Mouse (Mus musculus): ENCODE results near the gene Cutal. TPM values are rescaled to one million over a fixed set of nuclear protein-coding genes. Genes with fewer than 3 reads are reported as not detected.
"Not testable (repeated sequence)": the region's sequence is repeated elsewhere in the genome, so short reads cannot be mapped to it uniquely, and the experiment has no call there.

The Cutal gene
- under 1 TPM; 0.20 to 0.31 (median 0.22) TPM for total RNA-seq (2022)

DNA sequence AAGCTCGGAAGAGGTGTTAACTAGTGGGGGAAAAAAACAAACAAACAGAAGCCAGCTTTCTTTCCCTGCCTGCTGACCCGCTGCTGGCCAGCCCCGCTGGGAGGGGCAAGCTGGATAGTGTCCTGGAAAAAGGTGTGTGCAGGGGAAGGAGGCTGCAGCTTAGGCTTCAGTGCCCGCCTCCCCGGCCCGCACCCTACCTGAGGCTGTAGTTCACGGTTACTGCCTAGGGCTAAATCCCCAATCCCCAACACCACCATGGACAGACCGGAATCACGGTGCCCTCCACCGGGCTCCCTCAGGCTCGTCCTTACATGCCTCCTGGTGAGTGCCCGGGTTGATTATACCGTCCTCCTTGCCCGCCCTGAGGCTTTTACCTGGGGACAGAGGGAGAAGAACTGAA is at the start of gene Cutal:
TSS of gene Cutal (plus strand) at position 126 of the 400 bp plus-strand sequence.
- DNase-seq (ENCODE audit: low spot score in 2 of 2): no peak

DNA sequence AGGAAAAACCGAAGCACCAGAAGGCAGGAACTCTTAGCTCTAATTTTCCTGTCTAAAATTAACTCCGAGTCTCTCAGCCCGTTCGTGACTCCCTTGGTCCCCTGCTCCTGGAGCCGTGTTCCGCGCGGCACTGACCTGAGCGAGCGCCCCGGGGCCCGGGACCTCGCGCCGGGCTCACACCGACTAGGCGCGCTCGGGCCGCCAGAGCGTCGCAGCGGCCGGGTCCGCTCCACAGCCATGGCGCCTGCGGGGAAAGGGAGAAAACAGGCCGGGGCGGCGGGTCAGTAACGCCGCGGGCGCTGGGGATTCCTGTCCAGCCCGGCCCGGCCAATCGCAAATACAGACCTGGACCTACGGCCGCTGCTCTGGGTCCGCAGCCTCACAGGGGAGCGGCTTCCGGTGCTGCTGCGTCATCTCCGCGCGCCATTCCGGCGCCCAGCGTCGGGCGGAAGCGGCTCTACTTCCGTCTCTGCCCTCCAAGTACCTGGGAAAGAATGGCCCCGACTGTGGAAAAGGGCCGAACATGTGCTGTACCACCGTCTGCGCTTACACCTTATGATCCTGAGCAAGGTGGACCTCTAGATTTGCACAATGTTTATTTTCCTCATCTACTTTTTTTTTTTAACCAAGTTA is 48.3 kb upstream of the Cutal start, which contains the start of gene Fbxw2:
TSS of gene Fbxw2 (minus strand) at position 485 of the 633 bp plus-strand sequence.
- peak; percentile 74 to 79 for DNase-seq (ENCODE audit: low spot score in 2 of 2)

DNA sequence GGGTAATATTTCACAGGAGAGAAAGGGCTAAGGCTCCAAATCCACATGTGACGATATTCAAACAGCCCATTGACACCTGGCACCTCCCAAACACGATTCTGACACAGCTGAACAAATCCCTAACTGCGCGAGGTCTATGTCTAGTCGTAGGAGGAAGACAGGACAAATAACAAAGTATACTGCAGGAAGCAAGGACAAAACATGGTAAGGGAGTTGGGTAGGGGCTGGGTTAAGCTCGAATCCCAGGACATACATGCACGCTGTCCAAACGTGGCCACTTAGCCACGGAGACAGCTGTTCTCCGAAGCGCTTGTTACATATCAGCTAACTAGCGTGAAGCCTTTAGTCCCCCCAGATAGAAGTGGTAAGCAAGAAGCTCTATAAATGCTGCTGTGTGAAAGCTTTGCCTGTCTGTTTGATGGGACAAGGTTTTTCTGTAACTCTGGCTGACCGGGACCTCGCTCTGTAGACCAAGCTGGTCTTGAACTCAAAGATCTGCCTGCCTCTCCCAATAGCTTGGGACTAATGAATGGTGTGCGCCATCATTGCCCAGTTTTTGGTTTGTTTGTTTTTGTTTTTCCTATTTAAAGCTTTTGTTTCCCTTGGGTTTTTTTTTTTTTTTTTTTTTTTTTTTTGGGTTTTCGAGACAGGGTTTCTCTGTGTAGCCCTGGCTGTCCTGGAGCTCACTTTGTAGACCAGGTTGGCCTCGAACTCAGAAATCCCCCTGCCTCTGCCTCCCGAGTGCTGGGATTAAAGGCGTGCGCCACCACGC is 47.5 kb upstream of the Cutal start:
- no peak for DNase-seq (ENCODE audit: low spot score in 2 of 2)

DNA sequence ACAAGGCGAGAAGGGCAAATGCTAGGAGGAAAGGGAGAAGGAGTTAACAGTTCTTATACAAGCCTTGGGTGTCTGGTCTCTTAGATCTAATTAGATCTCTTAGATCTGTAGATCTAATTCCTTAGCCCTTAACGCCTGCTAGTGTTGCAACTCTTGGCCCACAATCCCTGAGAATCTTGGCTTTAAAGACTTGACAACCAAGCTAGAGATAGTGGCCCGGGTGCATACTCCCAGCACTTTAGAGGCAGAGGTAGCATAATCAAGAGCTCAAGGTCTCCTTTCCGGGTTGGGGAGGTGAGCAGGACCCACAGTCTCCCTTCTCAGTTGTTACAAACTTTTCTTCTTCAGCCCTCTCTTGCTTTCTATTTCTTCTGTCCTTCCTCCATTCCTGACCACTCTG is 46.6 kb upstream of the Cutal start:
- no peak for DNase-seq (ENCODE audit: low spot score in 2 of 2)

DNA sequence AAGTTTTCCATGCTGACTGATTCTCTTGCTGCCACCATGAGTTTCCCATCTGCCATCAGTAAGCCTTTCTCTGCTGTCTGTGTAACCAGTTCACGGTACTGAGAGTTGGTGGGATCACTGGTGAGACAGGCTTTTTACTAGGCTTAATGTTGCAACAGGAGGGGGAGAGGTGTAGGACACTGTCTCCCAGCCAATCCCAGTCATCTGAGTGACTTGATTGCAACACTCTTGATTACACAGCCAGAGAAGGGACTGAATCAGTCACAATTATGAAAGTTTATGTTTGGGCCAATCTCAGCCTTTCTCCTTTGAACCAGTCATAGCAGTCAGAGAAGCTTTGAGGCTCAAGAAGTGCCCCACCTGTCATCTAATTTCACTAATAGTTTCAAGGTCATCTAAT is 46.2 kb upstream of the Cutal start:
- DNase-seq (ENCODE audit: low spot score in 2 of 2): no peak

DNA sequence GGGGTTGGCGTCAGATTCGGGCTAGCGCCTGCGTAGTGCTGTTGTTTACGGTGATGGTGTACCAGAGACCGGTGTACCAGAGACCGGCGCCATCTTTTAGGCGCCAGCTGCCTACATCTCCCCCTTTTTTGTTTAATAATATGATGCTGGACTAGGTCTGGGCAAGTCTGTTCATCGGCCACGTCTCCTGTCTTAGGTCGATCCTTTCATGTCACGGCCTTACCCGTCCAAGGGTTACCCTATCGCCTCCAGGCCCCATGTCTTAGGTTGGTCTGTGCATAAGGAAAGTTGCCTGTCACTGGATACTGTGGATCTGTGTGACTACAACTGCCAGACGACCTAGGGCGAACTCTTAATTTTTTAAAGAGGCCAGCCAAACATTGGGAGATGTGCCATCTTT is 44.1 kb upstream of the Cutal start:
- DNase-seq (ENCODE audit: low spot score in 2 of 2): not testable (repeated sequence)

DNA sequence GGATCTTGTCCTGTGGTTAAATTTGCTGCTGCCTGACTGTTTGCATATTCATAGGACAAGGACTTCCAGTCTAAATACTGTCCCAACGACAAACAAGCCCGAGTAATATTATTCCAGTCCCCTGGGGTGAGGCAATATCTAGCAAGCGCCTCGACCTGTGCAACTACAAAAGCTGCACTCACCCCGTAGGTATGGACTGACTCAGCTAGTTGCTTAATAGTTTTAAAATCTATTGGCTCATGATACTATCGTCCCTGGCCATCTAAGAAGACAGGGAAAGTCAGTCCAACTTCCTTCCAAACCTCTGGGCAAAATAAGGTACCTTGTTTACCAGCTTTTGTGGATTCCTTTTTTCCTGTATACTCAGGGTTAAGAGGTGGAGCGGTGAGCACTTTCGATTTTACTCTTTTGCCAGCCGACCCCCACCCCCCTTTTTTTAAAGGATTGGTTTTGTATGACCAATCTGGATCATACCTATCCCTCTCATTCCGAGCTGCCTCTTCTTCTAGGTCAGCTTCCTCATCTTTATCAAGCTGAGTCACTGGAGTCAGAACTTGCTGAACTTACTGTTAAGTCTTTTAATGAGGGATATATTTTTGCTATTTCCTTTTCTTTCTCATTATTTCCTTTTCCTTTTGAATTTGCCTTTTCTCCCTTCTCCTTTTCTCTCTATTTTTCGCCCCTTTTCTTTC is 41.3 kb upstream of the Cutal start, which contains the start of gene Gm34653:
TSS of gene Gm34653 (plus strand) at position 242 of the 692 bp plus-strand sequence.
- not testable (repeated sequence) for DNase-seq (ENCODE audit: low spot score in 2 of 2)

DNA sequence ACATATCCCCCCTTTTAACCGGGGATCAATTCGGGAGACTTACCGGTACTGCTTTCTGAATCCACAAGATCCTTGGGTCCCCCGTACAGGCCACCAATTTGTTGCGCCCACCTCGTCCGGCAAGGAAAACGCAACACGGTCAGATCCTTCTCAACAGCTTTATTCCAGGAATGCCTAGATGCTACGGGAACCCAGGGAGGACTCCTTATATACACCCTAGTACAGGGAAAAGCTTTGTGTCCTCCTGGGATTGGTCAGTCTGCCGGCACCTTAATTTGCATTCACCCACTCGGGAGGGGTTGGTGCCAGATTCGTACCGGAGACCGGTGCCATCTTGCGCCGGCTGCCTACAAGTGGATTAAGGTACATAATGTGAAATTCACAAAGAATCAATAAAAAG is 40.6 kb upstream of the Cutal start:
- DNase-seq (ENCODE audit: low spot score in 2 of 2): no peak

DNA sequence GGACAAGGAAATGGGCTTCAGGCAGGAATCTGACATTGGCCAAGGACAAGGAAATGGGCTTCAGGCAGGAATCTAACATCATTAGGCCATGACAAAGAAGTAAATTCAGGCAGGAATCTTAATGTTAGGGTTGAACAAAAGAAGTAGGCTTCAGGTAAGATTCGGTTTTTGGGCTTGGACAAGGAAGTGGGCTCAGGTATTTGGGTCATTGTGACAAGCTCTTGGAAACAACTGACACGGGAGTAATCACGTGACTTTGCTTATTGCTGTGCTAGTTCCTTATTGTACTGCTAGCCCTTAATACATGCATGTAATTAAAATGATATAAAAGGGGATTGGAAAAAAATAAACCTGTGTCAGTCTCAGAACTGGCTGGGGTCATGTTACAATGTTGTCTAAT is 38.5 kb upstream of the Cutal start:
- DNase-seq (ENCODE audit: low spot score in 2 of 2): no peak

DNA sequence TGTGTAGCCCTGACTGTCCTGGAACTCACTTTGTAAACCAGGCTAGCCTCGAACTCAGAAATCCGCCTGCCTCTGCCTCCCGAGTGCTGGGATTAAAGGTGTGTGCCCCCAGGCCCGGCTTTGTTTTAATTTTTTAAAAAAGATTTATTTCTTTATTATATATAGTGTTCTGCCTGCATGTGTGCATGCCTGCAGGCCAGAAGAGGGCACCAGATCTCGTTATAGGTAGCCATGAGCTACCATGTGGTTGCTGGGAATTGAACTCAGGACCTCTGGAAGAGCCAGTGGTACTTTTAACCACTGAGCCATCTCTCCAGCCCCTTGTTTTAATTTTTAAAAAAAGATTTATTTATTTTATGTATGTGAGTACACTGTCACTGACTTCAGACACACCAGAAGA is 34.1 kb upstream of the Cutal start:
- DNase-seq (ENCODE audit: low spot score in 2 of 2): not testable (repeated sequence)

DNA sequence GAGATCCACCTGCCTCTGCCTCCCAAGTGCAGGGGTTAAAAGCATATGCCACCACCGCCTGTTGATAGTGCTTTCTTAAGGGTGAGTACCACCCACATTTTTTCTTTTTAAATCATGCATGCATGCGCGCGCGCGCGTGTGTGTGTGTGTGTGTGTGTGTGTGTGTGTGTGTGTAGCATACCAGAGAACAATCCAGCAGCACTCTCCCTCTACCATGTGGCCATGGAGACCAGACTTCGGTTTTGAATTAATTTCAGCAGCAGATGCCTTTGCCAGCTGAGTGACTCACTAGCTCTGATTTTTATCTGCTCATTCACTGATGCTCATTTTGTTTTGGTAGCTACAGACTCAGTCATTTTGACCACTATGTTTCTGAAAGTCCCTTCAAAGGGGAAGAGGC is 32.5 kb upstream of the Cutal start:
- no peak for DNase-seq (ENCODE audit: low spot score in 2 of 2)

DNA sequence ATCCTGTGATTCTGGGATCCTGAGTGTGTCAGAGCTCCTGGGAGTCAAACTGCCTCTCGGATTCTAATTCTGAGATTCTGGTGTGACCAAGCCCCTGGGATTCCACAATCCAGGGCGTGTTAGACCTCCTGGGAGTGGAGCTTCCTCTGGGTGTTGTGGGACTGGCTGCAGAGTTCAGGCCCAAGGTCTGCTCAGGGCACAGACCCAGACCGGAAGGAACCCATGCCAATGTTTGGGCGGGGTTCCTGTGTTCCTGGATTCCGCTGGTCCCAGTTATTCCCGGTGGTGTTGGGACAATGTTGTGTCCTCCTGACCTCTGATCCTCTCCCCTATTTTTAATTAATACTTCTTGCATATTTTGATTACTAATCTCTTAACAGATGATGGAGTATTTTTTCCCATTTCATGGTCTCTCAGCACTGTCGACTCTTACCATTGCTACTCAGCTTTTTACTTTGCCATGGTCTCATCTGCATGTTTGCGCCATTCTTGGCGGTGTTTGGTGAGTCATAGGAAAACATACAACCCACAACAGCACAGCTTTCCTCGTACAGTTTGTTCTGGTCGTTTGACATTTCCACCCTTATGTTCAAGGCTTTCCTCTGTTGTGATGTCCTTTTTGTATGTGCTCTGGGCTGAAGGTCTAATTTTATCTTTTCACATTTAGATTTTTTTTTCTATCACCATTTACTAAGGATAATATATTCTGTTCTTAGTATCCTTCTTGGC is 30.8 kb upstream of the Cutal start:
- peak; percentile 16 to 25 for DNase-seq (ENCODE audit: low spot score in 2 of 2)

DNA sequence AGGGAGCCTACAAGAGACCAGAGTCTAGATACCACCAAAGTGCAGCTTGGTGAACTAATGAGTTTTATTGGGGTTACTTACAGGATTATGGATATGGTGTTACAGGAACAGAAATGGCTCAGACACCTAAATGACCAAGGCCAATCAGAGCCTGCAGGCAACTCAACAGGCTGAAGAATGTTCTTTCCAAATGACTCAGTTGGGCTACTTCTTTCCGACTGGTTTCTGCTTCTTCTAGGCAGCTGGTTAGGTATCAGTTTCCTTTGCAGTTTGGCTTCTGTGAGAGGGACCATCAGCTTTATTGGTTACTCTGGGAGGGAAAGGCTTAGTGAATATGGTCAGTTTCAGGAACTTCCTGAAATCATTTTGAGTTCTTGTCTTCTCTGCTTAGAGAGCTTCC is 26.5 kb upstream of the Cutal start:
- DNase-seq (ENCODE audit: low spot score in 2 of 2): no peak

DNA sequence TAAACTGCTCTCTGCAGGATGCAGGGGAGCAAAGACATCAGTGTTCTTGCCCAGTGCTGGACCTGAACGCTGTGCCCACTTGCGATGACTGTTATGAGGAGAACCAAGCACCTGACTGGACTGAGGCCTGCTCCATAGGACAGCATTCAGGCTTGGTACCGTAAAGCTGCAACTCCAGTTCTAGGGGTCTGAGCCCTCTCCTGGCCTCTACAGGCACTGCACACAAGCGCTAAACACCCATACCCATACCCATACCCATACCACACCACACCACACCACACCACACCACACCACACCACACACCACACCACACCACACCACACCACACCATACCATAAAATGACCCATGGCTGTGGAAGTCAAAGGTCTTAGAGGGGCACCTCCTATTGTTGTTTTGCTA is 18.9 kb upstream of the Cutal start:
- DNase-seq (ENCODE audit: low spot score in 2 of 2): no peak

DNA sequence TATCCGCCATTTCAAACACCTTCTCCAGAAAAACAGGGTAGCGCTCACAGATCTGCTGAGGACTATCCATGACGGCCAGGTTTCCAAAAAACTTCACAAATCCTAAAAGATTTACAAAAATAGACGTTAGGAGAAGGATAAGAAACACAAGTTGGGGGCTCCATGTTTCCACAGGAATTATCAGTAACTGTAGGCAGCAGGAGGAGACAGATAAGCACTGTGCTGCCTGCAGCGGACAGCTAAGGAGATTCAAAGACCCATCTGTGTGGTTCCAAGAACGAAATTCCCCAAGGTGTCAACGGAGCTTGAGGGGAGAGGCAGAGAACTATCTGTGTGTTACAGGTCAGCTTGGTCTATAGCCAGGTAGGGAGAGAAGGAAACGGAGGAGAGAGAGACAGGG is 16.5 kb upstream of the Cutal start:
- no peak for DNase-seq (ENCODE audit: low spot score in 2 of 2)

DNA sequence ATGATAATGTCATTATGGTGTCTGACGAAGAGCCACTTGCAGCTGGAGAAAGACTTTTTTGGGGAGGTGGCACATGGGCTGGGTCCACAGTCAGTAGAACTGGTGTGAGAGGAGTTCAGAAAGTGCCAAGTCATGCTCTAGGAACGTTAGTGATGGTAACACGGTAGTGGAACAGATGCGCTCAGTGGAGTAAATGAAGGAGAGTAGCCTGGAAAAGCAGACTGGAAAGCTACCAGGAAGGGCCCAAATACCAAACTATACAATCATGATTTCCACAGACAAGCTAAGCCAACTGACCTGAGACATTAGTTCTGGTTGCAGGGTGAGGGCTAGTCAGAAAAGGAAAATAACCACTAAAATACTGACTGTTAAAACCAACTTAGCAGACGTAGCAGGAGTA is 4.5 kb upstream of the Cutal start:
- no peak for DNase-seq (ENCODE audit: low spot score in 2 of 2)

DNA sequence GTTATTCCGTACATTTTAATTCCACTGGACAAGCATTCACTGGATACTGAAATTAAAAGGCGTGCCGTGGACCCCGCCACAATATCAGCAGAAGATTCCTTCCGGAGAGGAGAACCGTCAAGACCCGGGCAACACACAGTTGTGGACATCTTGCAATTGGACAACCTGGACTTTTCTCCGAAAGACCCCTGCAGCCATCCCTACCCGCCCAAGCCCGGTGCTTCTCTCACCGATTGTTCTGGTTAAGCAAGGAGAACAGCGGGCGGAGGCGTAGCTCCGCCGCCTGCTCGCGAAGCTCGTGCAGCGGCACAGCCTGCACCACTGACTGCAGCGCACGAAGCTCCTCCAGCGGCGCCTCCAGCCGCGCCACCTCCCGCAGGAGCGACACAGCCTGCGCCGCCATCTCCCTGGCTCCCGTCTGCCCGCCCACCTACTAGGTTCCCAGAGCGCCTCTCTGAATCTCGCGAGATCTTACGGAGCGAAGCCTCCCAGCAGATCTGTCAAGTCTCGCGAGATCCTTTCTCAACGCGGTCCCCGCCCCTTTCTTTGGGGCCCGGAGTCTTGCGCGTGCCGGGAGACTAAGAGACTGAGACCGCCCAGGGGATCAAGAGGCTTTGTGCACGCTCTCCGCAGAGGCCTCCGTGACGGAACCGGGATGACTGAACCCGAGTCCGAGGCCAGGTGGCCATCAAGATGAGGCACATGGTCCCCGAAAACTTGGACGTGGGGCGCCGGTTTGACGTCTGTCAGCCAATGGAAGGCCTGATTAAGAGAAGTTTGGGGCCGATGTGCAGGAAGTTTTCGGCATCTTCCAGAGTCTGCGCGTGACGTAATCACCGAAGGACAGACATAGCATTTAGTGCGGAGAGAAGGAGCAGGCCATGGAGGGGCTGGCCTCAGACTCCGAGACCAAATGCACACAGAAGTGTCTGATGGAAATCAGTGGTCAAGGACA is 3.4 kb upstream of the Cutal start:
- DNase-seq (ENCODE audit: low spot score in 2 of 2): peak; percentile 88 to 91

DNA sequence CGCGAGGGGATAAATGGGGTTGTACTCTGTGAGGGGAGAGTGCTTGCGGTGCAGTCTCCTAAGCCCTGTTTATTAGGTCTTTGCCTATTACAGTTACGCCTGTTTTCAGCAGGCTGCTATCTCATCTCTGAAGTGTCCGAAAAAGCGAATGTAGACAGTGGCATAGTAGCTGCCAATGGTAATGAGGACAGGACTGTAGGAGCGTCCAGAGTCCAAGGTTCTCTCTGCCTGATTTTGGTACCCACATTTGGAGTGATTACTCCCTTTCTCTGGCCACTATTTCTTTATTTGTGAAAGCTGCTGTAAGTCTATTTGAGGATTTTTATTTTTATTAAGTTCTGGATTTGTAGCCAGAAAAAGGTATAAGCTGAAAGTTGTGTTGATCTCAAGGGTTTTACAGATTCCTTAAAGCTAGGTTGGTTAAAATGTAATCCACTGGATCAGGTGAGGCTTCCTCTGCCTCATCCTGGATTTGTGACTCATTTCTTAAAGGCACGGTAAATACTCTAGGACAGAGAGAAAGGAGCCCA is 685 bp downstream of the Cutal start, which contains the start of gene Psmd5:
TSS of gene Psmd5 (minus strand) at position 153 of the 530 bp plus-strand sequence.
- DNase-seq (ENCODE audit: low spot score in 2 of 2): no peak

DNA sequence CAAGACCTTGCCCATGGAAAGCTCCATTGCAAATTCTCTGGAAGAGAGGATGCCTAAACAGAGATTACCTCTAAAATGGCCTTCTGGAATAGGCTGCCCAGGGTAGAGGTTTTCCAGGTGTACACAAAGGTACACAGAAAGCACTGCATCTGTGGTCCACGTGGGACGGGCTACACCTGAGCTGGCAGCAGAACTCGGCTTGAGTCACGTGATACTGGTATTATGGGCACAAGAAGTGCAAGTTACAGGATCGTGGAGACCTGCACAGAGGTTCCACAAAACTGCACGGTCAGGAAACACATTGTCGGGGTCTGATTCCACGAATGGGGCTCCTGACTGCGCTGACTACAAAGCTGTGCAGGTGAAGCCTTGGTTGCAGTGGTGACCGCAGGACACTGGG is 5.9 kb downstream of the Cutal start:
- DNase-seq (ENCODE audit: low spot score in 2 of 2): no peak

DNA sequence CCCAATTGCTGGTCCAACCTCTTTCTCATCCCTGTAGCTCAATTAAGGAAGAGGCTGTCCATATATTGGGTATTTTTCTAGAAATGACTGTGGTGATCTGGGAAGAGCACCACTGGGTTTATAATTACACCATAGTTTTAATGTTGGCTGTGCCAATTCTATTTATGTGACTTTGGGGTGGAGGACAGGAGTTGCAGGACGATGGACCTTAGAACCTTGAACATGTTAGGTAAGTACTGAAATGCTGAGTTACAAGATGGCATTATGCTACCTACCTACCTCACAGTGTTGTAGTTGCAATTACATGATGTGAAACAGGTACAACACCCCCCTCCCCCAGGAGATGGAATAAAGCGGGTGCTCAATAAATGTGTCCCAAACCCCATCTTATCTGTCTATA is 8.6 kb downstream of the Cutal start:
- no peak for DNase-seq (ENCODE audit: low spot score in 2 of 2)

All from gastrocnemius, adult 8-10 months (tissue).